Mouse (Mus musculus) embryo, embryonic 11.5 days (tissue): ENCODE measurements around the gene Gm9857.

Experiments used
- DNase-seq: peaks from one replicate; pipeline ENCODE4 v3.0.0-alpha.2; 2012; ENCODE audit warnings: low read depth, low spot score

The Gm9857 gene

DNA sequence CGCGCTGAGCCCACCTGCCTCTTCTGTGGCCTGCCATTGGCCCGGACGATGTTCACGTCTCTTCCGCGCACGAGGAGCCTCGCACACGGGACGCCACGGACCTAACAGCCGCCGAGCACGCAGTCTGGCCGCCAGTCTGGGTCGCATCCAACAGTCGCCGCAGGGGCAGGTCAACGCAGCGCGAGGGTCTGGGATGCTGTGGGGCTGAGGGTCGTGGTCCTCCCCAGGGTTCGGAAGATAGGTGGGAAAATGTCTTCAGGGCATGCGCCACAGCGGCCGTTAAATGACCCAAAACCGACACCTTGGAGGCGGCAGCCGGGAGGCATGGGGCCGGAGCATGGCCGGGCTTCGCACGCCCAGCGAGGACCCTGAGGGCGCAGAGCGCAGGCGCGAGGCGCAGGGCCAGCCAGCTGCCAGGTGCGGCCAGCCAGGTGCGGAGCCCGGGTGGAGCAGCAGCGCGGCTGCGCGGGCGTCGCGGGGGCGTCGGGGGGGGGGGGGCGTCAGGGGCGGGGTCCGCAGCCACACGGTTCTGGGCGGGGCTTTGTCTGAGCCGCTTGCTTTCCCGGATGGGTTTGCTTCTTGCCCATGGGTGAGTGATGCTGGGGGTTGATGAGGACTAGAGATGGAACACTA lies at the start of gene Gm9857:
TSS of gene Gm9857 (minus strand) at position 445 of the 633 bp plus-strand sequence.
- DNase-seq, result no peak

DNA sequence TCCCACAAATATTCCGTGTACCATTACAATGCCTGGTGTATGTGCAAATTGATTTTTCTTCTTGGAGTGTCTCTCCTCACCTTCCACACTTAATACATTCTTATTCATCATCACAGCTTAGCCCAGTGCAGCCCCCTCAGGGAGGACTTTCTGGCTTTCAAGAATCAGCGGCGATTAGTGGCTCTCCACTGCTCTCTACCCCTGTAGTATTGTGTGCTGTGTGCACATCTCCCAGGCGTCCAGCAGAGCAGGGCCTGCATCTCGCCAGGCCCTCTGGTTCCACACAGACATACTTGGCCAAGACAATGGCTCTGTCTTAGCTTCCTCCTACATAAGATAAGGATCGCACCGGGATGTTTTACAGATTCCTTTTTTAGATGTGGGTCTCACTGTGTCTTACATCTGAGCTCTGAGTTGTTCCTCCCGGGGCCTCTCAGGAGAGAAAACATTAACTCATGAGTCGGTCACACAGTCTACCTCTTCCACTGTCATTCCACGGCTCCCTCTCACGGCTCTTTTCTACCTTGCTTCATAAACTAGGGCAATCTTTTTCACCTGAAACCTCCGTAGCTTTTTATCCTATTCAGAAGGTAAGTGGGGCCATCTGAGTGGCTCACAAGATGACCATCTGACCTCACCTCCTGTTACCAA lies 46.9 kb upstream of the Gm9857 start:
- DNase-seq, result no peak

DNA sequence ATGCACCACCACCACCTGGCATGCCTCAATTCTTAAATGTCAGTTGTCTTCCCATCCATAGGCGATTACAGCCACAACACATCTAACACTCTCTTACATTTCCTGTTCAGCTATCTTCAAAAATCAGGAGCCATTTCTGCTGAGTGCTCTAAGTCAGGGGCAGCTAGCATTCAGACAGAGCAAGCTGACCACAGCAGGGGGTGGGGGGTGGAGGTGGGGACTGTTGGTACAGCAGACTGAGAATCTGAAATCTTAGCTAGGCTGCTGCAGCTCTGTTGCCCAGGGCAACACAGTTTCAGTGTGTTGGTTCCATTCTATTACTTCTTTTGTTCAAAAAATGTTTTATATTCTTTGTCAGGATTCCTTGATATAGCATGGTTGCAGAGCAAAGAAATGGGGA lies 46.3 kb upstream of the Gm9857 start:
- no peak for DNase-seq

DNA sequence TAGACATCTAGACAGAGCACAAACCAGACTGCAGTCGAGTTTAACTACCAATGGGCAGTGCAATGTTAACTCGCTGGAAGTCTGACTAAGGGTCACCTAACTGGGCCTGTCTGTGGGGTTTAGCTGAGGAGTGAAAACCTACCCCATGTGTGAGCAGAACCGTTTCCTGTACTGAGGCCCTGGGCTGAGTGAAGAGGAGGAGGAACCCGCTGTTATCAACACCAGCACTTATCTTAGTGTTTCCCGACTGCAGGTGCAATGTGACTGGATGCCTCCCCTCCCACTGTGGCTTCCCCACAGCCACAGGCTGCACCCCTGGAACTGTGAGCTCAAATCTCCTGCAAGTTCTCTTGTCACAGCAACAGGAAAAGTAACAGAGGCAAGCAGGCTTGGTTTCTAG lies 43.7 kb upstream of the Gm9857 start:
- no peak for DNase-seq

DNA sequence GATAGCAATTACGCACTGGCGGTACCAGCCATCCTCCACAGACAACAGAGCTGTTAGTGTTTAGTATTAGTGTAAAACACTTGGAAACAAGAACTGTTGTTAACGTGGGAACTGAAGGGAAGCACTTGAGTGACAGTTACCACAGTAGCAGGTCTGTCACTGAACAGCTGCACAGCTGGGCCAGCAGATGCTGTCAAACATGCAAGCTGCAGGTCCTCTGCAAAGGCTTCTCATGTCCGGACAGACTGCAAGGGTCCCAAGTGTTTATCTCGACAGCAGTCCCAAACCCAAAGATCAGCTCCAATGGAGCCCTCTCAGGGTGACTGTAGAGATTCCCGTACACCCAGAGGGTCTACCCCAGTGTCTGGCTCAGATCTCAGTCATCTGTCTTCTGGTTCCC lies 41.7 kb upstream of the Gm9857 start:
- no peak for DNase-seq

DNA sequence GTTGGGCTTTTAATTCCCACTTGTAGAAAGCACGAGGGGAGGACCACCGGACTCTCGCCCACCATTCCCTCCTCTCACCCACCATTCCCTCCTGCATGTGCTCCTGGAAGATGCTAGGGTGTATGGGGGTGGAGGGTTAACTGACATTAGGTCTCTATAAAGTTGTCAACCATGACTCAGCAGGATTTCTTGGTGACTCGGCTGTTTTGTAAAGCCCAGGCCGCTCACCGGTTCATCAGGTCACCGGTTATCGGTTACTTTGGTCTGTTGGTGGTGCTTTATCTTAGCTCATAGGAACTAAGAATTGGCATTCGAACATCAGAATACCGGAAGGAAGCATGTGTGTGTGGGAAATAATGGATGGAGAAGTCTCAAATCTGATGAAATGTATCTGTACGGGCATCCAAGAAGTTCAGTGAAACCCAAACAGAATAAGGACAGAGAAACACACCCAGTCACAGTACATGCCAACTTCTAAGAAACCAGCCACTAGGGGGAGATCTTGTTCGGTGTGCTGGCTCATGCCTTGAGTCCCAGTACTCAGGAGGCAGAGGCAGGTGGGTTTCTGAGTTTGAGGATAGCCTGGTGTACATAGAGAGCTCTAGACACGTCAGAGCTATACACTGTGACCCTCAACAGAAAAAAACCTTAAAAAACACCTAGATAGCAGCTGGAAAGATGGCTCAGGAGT lies 37.2 kb upstream of the Gm9857 start:
- no peak for DNase-seq

DNA sequence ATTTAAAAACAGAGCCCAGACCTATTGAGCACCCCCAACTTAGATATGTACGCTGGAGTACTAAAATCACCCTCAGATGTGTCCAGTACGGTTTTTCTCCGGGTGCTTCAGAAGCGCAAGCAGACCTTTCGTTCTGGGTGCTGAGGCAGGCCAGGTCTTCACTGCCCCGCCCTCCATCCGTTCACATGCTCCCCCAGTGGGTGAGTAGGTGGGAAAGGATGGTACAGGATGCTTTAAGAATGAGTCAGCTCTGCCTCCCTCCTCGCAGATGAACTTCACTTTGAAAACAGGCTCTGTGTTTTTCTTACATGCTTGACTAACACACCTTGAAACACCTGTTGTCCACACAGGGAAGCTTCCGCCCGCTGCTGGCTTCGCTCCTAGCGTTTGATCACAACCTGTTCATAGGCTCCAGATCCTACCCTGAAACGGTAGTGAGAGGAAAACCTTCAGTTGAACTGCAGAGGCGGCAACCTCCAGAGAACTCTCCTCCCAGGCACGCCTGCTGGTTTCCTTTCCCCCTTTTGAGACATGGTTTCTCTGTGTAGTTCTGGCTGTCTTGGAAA lies 34.8 kb upstream of the Gm9857 start:
- DNase-seq, result no peak

DNA sequence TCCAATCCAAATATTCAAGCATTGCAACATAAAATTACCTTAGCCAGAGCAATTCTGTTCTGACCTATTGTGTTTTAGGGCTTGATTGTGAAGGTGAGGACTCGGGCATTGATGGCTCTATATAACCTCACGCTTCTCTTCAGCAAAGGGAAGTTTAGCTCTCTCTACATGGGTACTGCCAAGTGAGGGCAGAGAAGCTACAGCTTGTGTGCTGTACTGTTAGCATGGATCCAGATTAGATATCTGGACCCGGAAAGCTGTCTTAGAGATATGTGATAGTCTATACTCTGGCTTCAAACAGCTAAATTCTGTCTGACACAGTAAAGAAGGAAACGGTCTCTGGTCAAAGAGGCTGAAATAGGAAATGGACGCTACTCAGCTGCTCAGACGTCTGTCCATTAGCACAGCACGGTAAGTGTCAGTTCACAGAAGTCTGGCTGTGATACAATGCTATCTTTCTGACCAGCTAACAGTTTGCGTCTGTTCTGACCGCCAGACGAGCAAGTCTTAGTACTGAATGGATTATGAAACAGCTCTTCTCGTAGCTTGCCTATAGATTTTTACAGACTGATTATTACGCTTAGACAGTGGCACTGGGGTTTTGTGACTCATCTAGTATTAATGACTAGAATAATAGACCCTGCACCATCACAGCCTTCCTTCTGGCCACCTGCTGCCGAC lies 33.9 kb upstream of the Gm9857 start:
- DNase-seq, result no peak

DNA sequence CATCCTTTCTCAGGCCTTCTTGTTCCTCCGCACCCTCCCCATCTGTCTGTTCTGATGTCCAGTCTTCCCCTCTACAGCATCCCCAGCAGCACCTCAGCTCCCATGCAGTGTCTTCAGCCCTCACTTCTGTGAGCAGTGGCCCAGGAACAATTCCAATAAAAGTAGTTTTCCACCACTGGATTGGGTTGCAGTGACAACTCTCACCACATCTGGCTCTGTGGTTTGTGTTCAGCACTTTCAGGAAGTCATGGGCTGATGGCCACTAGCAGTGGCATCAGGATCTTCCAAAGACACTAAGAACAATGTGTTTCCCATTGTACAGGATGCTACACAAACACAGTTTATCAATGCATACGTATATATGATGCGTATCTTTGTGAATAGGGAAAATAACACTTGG lies 25.8 kb upstream of the Gm9857 start:
- DNase-seq, result no peak

DNA sequence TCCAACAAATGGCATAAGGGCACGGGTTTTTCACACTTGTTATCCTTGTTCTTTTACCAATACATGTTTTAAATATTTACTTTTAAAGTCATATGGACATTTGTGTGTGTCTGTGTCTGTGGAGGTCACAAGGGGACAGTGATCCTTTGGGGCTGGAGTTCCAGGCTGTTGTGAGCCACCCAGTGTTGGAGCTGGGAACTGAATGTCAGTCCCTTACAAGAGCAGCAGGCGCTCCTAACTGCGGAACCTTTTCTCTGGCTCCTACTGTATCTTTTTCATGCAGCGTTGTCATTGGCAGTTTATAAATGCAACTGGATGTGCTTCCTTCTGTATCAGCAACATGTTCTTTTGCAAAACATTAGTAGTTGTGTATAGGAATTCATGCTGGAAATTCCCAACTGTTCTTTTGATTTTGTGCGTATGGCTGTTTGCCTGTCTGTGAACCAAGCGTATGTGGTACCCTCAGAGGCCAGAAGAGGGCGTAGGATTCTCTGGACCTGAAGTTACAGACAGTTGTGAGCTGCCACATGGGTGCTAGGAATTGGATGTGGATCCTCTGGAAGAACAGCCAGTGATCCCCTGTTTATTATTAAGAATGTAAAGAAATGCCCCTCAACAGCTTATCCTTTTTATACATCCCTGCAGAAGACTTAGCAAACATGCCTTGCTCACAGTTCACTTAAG lies 24.3 kb upstream of the Gm9857 start:
- no peak for DNase-seq

DNA sequence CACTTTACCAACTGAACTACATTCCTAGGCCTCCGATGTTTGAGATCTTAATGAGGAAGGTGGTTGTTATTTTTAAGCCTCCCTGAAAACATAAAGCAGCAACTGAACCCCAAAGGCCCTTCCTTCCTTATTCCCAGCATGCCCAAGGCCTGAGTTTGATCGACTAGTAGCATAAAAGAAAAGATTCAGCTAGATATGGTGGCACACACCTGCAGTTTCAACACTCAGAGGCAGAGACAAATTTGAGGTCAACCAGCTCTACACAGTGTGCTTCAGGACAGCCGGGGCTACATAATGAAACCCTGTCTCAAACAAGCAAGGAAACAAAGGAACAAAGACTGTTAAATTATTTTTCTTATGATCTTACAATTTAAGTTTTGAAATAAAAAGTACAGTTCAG lies 23.5 kb upstream of the Gm9857 start:
- no peak for DNase-seq

DNA sequence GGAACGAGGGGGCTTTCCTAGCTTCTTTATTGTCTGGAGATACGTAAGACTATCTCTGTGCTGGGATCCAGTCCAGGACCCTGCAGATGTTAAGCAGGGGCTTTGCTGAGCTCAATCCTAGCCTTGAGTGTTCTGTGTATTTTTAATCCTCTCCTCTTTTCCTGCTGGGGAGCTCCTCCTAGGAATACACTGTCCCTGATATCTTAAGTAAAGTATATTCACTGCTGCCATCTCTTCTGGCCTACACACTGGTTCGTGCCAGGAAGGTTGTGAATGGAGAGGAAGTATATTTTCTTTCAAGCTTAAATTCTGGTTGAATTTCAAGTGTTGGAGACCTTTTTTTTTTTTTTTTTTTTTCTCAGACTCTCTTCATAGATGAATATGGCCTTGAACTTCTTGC lies 23.0 kb upstream of the Gm9857 start:
- DNase-seq, result no peak

DNA sequence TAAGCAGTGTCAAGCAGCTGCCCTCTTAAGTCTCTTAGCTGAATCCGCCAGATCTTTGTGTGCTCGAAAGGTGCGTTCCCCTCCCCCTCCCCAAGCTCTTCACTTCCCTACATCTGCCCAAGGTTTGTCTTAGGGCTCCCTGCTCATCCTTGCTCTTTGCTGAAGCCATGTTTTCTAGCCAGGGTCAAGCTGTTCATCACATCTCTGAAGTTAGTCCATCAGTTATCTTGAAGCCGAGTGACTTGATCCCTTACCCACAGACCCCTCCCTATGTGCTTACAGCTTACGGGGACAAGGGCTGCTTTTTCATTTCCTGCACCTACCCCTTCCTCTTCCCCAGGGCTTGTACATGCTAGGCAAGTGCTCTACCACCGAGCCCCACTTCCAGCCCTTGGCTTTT lies 21.4 kb upstream of the Gm9857 start:
- no peak for DNase-seq

DNA sequence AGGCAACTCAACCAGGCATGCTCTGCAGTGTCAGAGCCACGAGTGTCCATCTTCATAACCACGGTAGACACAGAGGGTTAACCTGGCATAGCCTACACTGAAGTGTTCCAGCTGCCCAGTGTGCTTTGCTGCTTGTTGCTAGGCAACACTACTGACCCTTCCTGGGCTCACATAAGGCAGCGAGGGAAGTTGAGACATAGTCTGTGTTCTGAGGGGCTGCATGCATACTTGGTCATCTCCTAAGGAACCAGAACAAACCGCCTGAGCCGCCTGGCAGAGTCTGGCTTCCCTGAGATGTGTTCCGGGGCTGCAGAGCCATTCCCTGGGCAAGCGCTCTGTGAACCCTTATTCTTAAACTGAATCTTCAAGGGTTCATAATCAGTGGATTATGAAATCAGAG lies 21.0 kb upstream of the Gm9857 start:
- DNase-seq, result no peak

DNA sequence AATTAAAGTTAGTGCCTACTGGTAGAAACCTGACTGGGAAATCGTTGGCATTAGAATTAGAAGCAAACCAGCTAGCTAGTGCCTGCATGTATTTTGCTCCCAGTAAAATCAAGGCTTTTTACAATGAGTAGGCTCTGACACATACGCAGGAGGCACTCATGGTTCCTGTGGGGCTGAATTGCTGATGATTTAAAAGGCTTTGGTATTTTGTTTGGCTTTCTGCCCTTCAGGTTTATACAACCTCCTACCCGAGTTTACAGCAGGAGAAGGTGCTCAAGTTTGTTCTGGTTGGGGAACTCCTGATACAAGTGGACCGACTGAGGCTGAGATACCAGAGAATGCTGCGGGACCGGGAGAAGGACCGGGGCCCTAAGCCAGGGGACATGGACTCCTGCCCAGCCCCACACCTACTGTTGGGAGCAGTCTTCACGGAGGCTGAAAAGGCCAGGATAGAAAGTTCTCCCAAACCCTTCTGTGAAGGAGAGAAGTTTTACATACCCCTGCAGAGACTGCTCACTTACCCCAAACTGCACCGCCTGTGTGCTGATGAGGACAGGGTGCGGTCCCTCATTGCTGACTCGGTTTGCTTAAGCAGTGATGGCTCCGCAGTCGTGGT lies 19.5 kb upstream of the Gm9857 start:
- DNase-seq, result no peak

DNA sequence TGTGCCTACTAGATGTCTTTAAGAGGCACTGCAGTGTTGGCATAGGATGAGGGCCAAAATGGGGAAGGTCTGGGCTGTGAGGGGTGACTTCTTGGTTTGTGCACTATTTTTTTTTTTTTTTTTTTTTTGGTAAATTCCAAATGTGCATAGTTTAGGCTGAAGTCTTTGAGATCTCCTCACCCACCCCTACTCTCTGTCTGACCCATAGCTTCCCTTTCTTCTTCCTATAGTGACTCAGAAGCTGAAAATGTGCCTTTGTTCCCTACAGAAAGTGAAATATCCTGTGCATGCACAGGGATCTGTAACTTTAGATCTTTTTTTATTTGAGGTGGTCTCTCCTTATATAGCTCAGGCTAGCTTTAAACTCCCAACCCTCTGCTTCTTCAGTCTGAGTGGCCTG lies 17.7 kb upstream of the Gm9857 start:
- DNase-seq, result no peak

DNA sequence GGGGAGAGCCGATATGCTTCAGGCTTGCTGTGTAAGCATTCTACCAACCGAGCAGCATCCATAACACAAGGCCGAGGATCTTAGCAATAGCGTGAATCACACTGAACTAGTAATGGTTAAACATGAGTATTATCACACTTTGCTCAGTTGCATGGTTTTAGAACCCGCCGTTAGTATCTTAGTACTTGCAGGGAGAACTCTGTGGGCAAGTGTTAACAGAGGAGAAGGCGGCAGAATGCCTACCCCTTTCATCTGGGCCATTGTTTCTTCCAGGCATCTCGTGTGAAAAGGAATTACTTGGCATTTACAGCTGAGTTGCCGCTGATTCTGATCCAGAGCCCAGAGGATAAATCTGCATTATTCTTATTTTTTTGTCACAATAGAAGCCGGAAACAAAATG lies 751 bp upstream of the Gm9857 start:
- no peak for DNase-seq

DNA sequence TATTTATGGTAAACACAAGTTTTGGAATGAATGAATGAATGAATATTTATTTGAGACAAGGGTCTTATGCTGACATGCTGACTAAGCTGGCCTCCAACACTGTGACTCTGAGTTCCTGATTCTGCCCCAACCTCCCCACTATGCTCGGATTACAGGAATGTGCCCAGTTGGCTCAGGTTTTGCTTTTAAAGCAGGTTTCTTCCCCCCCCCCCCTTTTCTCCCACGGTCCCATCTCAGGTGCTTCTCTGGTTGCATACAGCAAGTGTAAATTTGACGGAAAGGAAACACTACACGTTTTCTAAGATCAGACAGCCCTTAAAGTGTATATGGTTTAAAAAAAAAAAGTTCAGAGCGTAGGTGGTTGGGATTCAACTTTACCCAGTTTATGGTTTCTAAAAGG lies 672 bp downstream of the Gm9857 start, which contains the start of gene Henmt1:
TSS of gene Henmt1 (plus strand) at position 301 of the 400 bp plus-strand sequence.
- DNase-seq, result no peak

DNA sequence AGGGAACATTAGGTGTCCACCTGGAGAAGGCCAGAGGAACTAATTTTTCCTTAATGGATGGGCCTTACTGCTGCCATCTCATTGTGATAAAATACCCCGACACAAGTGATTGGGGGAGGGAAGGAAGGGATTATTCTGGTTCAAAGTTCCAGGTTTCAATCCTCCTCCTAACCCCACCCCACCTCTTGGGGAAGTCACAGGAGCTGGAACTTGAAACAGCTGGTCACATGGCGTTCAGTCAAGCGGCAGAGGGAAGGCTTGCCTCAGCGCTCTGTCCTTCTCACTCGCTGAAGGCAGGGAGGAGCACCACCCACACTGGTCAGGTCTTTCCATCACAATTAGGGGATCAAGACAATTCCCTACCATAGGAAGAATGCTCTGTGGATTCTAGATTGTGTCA lies 1.6 kb downstream of the Gm9857 start:
- DNase-seq, result no peak

DNA sequence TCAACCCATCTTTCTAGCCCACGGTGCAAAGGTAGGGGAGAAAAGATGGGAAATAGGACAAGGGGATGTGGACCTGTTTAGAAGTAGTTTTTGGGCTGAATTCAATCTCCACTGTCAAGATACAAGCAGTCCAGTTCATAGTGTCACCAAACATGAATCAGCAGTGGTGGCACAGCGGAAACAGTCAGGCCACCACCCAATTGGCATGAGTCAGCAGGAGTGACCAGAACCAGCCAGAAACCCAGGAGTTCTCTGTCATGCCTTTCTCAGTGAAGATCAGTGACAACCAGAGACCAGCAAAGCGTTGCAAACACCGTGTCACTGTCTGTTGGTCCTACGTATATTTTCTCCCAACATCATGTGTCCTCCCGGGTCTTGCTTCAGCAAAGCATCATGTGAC lies 6.7 kb downstream of the Gm9857 start:
- DNase-seq, result no peak

DNA sequence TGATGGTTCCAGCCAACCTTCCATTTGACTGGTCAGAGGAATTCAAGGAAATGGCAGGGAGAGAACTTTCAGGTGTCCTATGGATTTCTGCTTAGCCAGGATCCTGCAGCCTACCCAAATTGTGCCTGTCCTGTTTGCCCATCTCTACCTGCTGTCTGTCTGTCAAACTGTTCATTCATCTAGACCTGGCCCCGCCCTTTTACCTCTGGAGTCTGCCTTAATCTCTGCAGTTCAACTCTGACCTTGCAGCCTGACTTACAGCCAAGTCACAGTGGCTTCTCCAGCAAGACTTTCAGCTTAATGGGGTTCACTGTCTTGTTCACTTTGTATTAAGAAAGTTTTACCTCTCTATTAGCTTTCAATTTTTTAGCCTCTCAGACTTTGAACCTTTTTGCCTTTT lies 13.9 kb downstream of the Gm9857 start:
- no peak for DNase-seq
